Mouse (Mus musculus) monocyte, adult 59 days (primary cell): ENCODE results near the gene Prkcb. TPM values are rescaled to one million over a fixed set of nuclear protein-coding genes. Genes with fewer than 3 reads are reported as not detected.

Experiments
- total RNA-seq, 2 experiments: library from RNA; stranded (reverse); gene quantifications; one replicate each; pipeline ENCODE4 v1.2.4; 2023

Gene Prkcb
- 100 to 1,000 TPM; 186 to 189 TPM for total RNA-seq

GRCm38 (mm10) chr7:122288605-122289242 lies at the start of gene Prkcb:
Gene Prkcb, plus strand, starts transcription at chr7:122288751.

GRCm38 (mm10) chr7:122670442-122670872 lies 381.9 kb downstream of the Prkcb start, which contains the start of gene Cacng3:
Gene Cacng3, plus strand, starts transcription at chr7:122670492.

Other genes with a start within 250 kb of the Prkcb start
- gene Ubfd1, start 221.6 kb upstream of the Prkcb start, total RNA-seq, result 10 to 100 TPM; 23.3 to 31.2 TPM
- gene Ears2, start 221.5 kb upstream of the Prkcb start, total RNA-seq, result 1 to 10 TPM; 4.0 to 5.1 TPM
- 10 to 100 TPM; 50.9 to 57.4 TPM for gene Ndufab1, start 186.9 kb upstream of the Prkcb start, total RNA-seq
- 1 to 10 TPM; 6.1 to 6.6 TPM for gene Palb2, start 155.8 kb upstream of the Prkcb start, total RNA-seq
- gene Dctn5, start 155.7 kb upstream of the Prkcb start, total RNA-seq, result 10 to 100 TPM; 76.0 to 81.4 TPM
- gene Plk1, start 129.3 kb upstream of the Prkcb start, total RNA-seq, result 1 to 10 TPM; 1.9 to 3.0 TPM
- not detected for gene Ern2, start 102.5 kb upstream of the Prkcb start, total RNA-seq
- 10 to 100 TPM in 1 of 2 experiments, 1 to 10 TPM in 1; 7.5 to 14.3 TPM for gene Chp2, start 69.3 kb upstream of the Prkcb start, total RNA-seq